Mouse (Mus musculus) ES-E14 (cell line): ENCODE results near the gene Rora. TPM values are rescaled to one million over a fixed set of nuclear protein-coding genes. Genes with fewer than 3 reads are reported as not detected.

Experiments
- DNase-seq: peaks from one replicate; pipeline ENCODE4 v3.0.0-alpha.2; 2013; ENCODE audit warnings: low read depth, low spot score
- H3K27ac ChIP-seq: 2 replicates; pipeline ENCODE4 v1.5.1; 2012; ENCODE audit warnings: low read depth, mild to moderate bottlenecking, low read length, moderate library complexity, mixed read lengths; ENCODE audit not compliant: poor library complexity, insufficient read depth, severe bottlenecking
- H3K36me3 ChIP-seq: 2 replicates; pipeline ENCODE4 v1.6.1; 2012; ENCODE audit warnings: mild to moderate bottlenecking, low read length, moderate library complexity, mixed read lengths; ENCODE audit not compliant: control insufficient read depth, poor library complexity, insufficient read depth, severe bottlenecking
- H3K4me1 ChIP-seq, 2 experiments: fragments of 150-350 bp in 1 of 2; sonication (generic) in 1 of 2; 2 replicates each; pipeline ENCODE4 v1.6.1; 2012; ENCODE audit warnings: low read length in 2 of 2, mild to moderate bottlenecking in 1 of 2, mixed read lengths in 1 of 2; ENCODE audit not compliant: control insufficient read depth in 2 of 2, insufficient read depth in 2 of 2, poor library complexity in 1 of 2
- H3K4me3 ChIP-seq, 2 experiments: fragments of 150-350 bp in 1 of 2; sonication (generic) in 1 of 2; 2 replicates each; pipeline ENCODE4 v1.5.1; 2012; ENCODE audit warnings: low read length in 2 of 2, low read depth in 1 of 2, mild to moderate bottlenecking in 1 of 2, mixed read lengths in 1 of 2; ENCODE audit not compliant: insufficient read depth in 1 of 2, poor library complexity in 1 of 2, severe bottlenecking in 1 of 2
- H3K9ac ChIP-seq: 2 replicates; pipeline ENCODE4 v1.6.1; 2012; ENCODE audit warnings: low read depth, mild to moderate bottlenecking, low read length, mixed read lengths; ENCODE audit not compliant: poor library complexity, insufficient read depth, severe bottlenecking
- H3K9me3 ChIP-seq: fragments of 150-350 bp; sonication (generic); 2 replicates; pipeline ENCODE4 v1.6.1; 2012; ENCODE audit warnings: low read depth, mild to moderate bottlenecking, low read length; ENCODE audit not compliant: control insufficient read depth, insufficient read depth
- CHD2 ChIP-seq: IDR thresholded peaks from 2 replicates; pipeline ENCODE4 v1.6.1; 2014; ENCODE audit warnings: mild to moderate bottlenecking, low read depth, low read length, inconsistent platforms
- HCFC1 ChIP-seq: IDR thresholded peaks from 2 replicates; pipeline ENCODE4 v1.6.1; 2012; ENCODE audit warnings: low read length, inconsistent platforms, borderline replicate concordance; ENCODE audit not compliant: insufficient read depth
- MAFK ChIP-seq: IDR thresholded peaks from 2 replicates; pipeline ENCODE4 v1.6.1; 2014; ENCODE audit warnings: mild to moderate bottlenecking, low read depth, low read length, inconsistent platforms; ENCODE audit not compliant: insufficient read depth
- ZC3H11A ChIP-seq: IDR thresholded peaks from 2 replicates; pipeline ENCODE4 v1.6.1; 2012; ENCODE audit warnings: low read depth, mild to moderate bottlenecking, inconsistent platforms, low read length, borderline replicate concordance
- ZNF384 ChIP-seq: IDR thresholded peaks from 2 replicates; pipeline ENCODE4 v1.6.1; 2012; ENCODE audit warnings: low read depth, low read length, inconsistent platforms
- in situ Hi-C, 2 experiments: fragments of 600-800 bp; cut with MboI; formaldehyde crosslinking; loops; one replicate each; pipeline ENCODE4 v1.15.1; 2025; ENCODE audit warnings: low sequenced_read_pairs in 2 of 2, inconsistent platforms in 1 of 2; ENCODE audit not compliant: unreplicated experiment in 2 of 2
- total RNA-seq: library from RNA; depleted of rRNA; stranded (reverse); fragments of 300-350 nt; gene quantifications from 2 replicates; pipeline ENCODE4 v1.2.3, GENCODE M21; 2012

Rora gene
- total RNA-seq, 1 experiment = 2.1 TPM

- H3K4me3 ChIP-seq = no peak overlapping the region
- no peak overlapping the region for H3K27ac ChIP-seq
- no peak for DNase-seq
- TF ChIP-seq ZC3H11A (no peak), HCFC1 (no peak), ZNF384 (no peak), CHD2 (no peak), MAFK (no peak)
- no peaks in the 10 kb centered on the region for H3K9me3 ChIP-seq
- no peaks in the 10 kb centered on the region for H3K4me1 ChIP-seq
- in situ Hi-C loops = no loop called here
- H3K9ac ChIP-seq = no peak overlapping the region
- peaks cover 5% of the 10 kb centered on the region; the same call in 1 of the 2 replicates for H3K36me3 ChIP-seq
These were observed 511.1 kb downstream of the Rora start for GRCm38 (mm10) chr9:69164653-69165052.

GRCm38 (mm10) chr9:69165096-69165836, 511.7 kb downstream of the Rora start:
- peaks cover 4% of the 10 kb centered on the region; the same call in 1 of the 2 replicates for H3K36me3 ChIP-seq
- H3K9me3 ChIP-seq = no peaks in the 10 kb centered on the region
- H3K4me3 ChIP-seq = no peak overlapping the region
- in situ Hi-C loops = no loop called here
- no peak overlapping the region for H3K27ac ChIP-seq
- no peak overlapping the region for H3K9ac ChIP-seq
- no peaks in the 10 kb centered on the region for H3K4me1 ChIP-seq
- no peak for TF ChIP-seq ZC3H11A
- TF ChIP-seq CHD2 = no peak
- TF ChIP-seq ZNF384 = no peak
- no peak for TF ChIP-seq HCFC1
- TF ChIP-seq MAFK = no peak
- no peak for DNase-seq

GRCm38 (mm10) chr9:69174061-69174460, 520.5 kb downstream of the Rora start:
- DNase-seq = no peak
- H3K36me3 ChIP-seq = no peaks in the 10 kb centered on the region
- H3K4me3 ChIP-seq = no peak overlapping the region
- no peaks in the 10 kb centered on the region for H3K9me3 ChIP-seq
- in situ Hi-C loops = no loop called here
- no peak for TF ChIP-seq MAFK
- no peak for TF ChIP-seq ZC3H11A
- TF ChIP-seq HCFC1 = no peak
- no peak for TF ChIP-seq CHD2
- no peak for TF ChIP-seq ZNF384
- H3K9ac ChIP-seq = no peak overlapping the region
- no peaks in the 10 kb centered on the region for H3K4me1 ChIP-seq
- no peak overlapping the region for H3K27ac ChIP-seq

GRCm38 (mm10) chr9:69174527-69175116, 521.0 kb downstream of the Rora start:
- in situ Hi-C loops = no loop called here
- no peak for DNase-seq
- H3K36me3 ChIP-seq = no peaks in the 10 kb centered on the region
- H3K27ac ChIP-seq = no peak overlapping the region
- no peaks in the 10 kb centered on the region for H3K4me1 ChIP-seq
- no peaks in the 10 kb centered on the region for H3K9me3 ChIP-seq
- TF ChIP-seq MAFK (no peak), ZC3H11A (no peak), CHD2 (no peak), HCFC1 (no peak), ZNF384 (no peak)
- H3K9ac ChIP-seq = no peak overlapping the region
- H3K4me3 ChIP-seq = no peak overlapping the region
